Mouse (Mus musculus) CH12.LX (cell line): ENCODE results near the gene Slc16a7. TPM values are rescaled to one million over a fixed set of nuclear protein-coding genes. Genes with fewer than 3 reads are reported as not detected.

Source experiments
- DNase-seq: peaks from one replicate; pipeline ENCODE4 v3.0.0-alpha.2; 2013; ENCODE audit errors: extremely low read depth
- H3K27ac ChIP-seq: 2 replicates; pipeline ENCODE4 v1.5.1; 2012; ENCODE audit warnings: low read depth, mild to moderate bottlenecking, control low read depth, moderate library complexity; ENCODE audit not compliant: insufficient read depth
- H3K27me3 ChIP-seq: replicated peaks from 2 replicates; pipeline ENCODE3; 2012; ENCODE audit warnings: inconsistent platforms
- H3K36me3 ChIP-seq, 2 experiments: replicated peaks in 1 of 2; 2 replicates each; pipeline versions ENCODE3 to v1.6.1; 2012; ENCODE audit warnings: inconsistent platforms in 1 of 2, low read length in 1 of 2, mild to moderate bottlenecking in 1 of 2, mixed read lengths in 1 of 2, moderate library complexity in 1 of 2; ENCODE audit not compliant: control insufficient read depth in 1 of 2, insufficient read depth in 1 of 2
- H3K4me1 ChIP-seq, 2 experiments: 2 replicates each; pipeline ENCODE4 v1.6.1; 2012; ENCODE audit warnings: inconsistent platforms in 1 of 2, moderate library complexity in 1 of 2; ENCODE audit not compliant: insufficient read depth in 2 of 2, control insufficient read depth in 1 of 2
- H3K4me2 ChIP-seq: 2 replicates; pipeline ENCODE4 v1.6.1; 2012; ENCODE audit warnings: low read depth, mild to moderate bottlenecking, control low read depth; ENCODE audit not compliant: poor library complexity, insufficient read depth, severe bottlenecking
- H3K4me3 ChIP-seq, 3 experiments: fragments of 150-350 bp in 1 of 3; sonication (generic) in 1 of 3; replicated peaks in 1 of 3; 2 replicates each; pipeline versions ENCODE3 to v1.5.1; 2011 to 2012; ENCODE audit warnings: low read depth in 2 of 3, low read length in 2 of 3, mild to moderate bottlenecking in 2 of 3, moderate library complexity in 2 of 3, control low read depth in 1 of 3, improper control_type of control experiment in 1 of 3, inconsistent platforms in 1 of 3, mixed read lengths in 1 of 3; ENCODE audit not compliant: poor library complexity in 1 of 3
- H3K79me2 ChIP-seq: replicated peaks from 2 replicates; pipeline ENCODE4 v1.6.1; 2012; ENCODE audit warnings: mild to moderate bottlenecking, moderate library complexity; ENCODE audit not compliant: control insufficient read depth, poor library complexity, insufficient read depth, severe bottlenecking; ENCODE audit errors: extremely low read depth
- H3K9ac ChIP-seq: 2 replicates; pipeline ENCODE4 v1.6.1; 2012; ENCODE audit warnings: low read depth, mild to moderate bottlenecking, control low read depth, moderate library complexity; ENCODE audit not compliant: insufficient read depth
- H3K9me3 ChIP-seq: replicated peaks from 2 replicates; pipeline ENCODE3; 2012; ENCODE audit warnings: low read length, inconsistent platforms, mixed read lengths
- BHLHE40 ChIP-seq: IDR thresholded peaks from 2 replicates; pipeline ENCODE4 v1.6.1; 2011; ENCODE audit warnings: mild to moderate bottlenecking, low read depth, low read length, improper control_type of control experiment
- CHD1 ChIP-seq: IDR thresholded peaks from 2 replicates; pipeline ENCODE4 v1.6.1; 2012; ENCODE audit warnings: low read depth, low read length, improper control_type of control experiment, inconsistent platforms
- CTCF ChIP-seq, 2 experiments: IDR thresholded peaks in 1 of 2; conservative IDR thresholded peaks in 1 of 2; 2 replicates each; pipeline ENCODE4 v1.5.1; 2011 to 2012; ENCODE audit warnings: low read depth in 2 of 2, low read length in 2 of 2, improper control_type of control experiment in 1 of 2, inconsistent platforms in 1 of 2, mild to moderate bottlenecking in 1 of 2, moderate library complexity in 1 of 2
- ELF1 ChIP-seq: IDR thresholded peaks from 2 replicates; pipeline ENCODE4 v1.6.1; 2014; ENCODE audit warnings: low read depth, mild to moderate bottlenecking, inconsistent platforms, low read length, improper control_type of control experiment
- ETS1 ChIP-seq: conservative IDR thresholded peaks from 2 replicates; pipeline ENCODE4 v1.6.1; 2012; ENCODE audit warnings: low read depth, mild to moderate bottlenecking, inconsistent platforms, low read length, improper control_type of control experiment, moderate library complexity
- IRF4 ChIP-seq: IDR thresholded peaks from 2 replicates; pipeline ENCODE4 v1.6.1; 2014; ENCODE audit warnings: low read depth, mild to moderate bottlenecking, inconsistent platforms, low read length, improper control_type of control experiment
- JUN ChIP-seq: IDR thresholded peaks from 2 replicates; pipeline ENCODE4 v1.6.1; 2011; ENCODE audit warnings: low read depth, mild to moderate bottlenecking, low read length, improper control_type of control experiment, moderate library complexity; ENCODE audit not compliant: insufficient read depth
- JUND ChIP-seq: conservative IDR thresholded peaks from 2 replicates; pipeline ENCODE4 v1.6.1; 2011; ENCODE audit warnings: low read depth, low read length, improper control_type of control experiment
- KAT2A ChIP-seq: IDR thresholded peaks from 2 replicates; pipeline ENCODE4 v1.6.1; 2012; ENCODE audit warnings: low read length, improper control_type of control experiment, inconsistent platforms; ENCODE audit not compliant: insufficient replicate concordance
- MAFK ChIP-seq: IDR thresholded peaks from 2 replicates; pipeline ENCODE4 v1.6.1; 2011; ENCODE audit warnings: low read length, improper control_type of control experiment; ENCODE audit not compliant: insufficient replicate concordance
- MAX ChIP-seq: IDR thresholded peaks from 2 replicates; pipeline ENCODE4 v1.6.1; 2011; ENCODE audit warnings: low read length, improper control_type of control experiment
- NELFE ChIP-seq: IDR thresholded peaks from 2 replicates; pipeline ENCODE4 v1.6.1; 2011; ENCODE audit warnings: low read depth, low read length, improper control_type of control experiment
- POLR2AphosphoS2 ChIP-seq: IDR thresholded peaks from 2 replicates; pipeline ENCODE4 v1.6.1; 2011; ENCODE audit warnings: low read depth, low read length, improper control_type of control experiment
- RAD21 ChIP-seq: IDR thresholded peaks from 2 replicates; pipeline ENCODE4 v1.6.1; 2011; ENCODE audit warnings: low read depth, mild to moderate bottlenecking, low read length, improper control_type of control experiment, moderate library complexity
- RCOR1 ChIP-seq: conservative IDR thresholded peaks from 2 replicates; pipeline ENCODE4 v1.6.1; 2012; ENCODE audit warnings: low read depth, mild to moderate bottlenecking, inconsistent platforms, low read length, improper control_type of control experiment
- SIN3A ChIP-seq: IDR thresholded peaks from 2 replicates; pipeline ENCODE4 v1.6.1; 2012; ENCODE audit warnings: low read length, improper control_type of control experiment, inconsistent platforms
- TBP ChIP-seq: conservative IDR thresholded peaks from 2 replicates; pipeline ENCODE4 v1.6.1; 2011; ENCODE audit warnings: low read depth, low read length, improper control_type of control experiment
- UBTF ChIP-seq: IDR thresholded peaks from 2 replicates; pipeline ENCODE4 v1.6.1; 2012; ENCODE audit warnings: low read depth, mild to moderate bottlenecking, inconsistent platforms, low read length, improper control_type of control experiment, moderate library complexity
- USF1 ChIP-seq: IDR thresholded peaks from 2 replicates; pipeline ENCODE4 v1.6.1; 2014; ENCODE audit warnings: low read depth, mild to moderate bottlenecking, inconsistent platforms, low read length, improper control_type of control experiment
- USF2 ChIP-seq: conservative IDR thresholded peaks from 2 replicates; pipeline ENCODE4 v1.6.1; 2011; ENCODE audit warnings: low read depth, low read length, improper control_type of control experiment
- ZKSCAN1 ChIP-seq: IDR thresholded peaks from 2 replicates; pipeline ENCODE4 v1.6.1; 2012; ENCODE audit warnings: low read depth, inconsistent platforms, low read length, improper control_type of control experiment, borderline replicate concordance
- dilution Hi-C: fragments of 300-500 bp; cut with MboI; formaldehyde crosslinking; loops from 2 replicates; pipeline ENCODE4 v1.14.3; 2020; ENCODE audit warnings: low sequenced_read_pairs; ENCODE audit not compliant: extremely low pct_unique_long_range_greater_than_20kb, extremely low pct_ligation_motif_present
- in situ Hi-C: fragments of 300-500 bp; cut with MboI; formaldehyde crosslinking; loops from 3 replicates; pipeline ENCODE4 v1.14.3; 2019; ENCODE audit warnings: low sequenced_read_pairs, low pct_ligation_motif_present, low pct_unique_long_range_greater_than_20kb, mixed read lengths
- polyA plus RNA-seq: library from polyadenylated mRNA; unstranded; fragments of >175 nt; gene quantifications from 2 replicates; pipeline ENCODE4 v1.2.1, GENCODE M21; 2012; ENCODE audit warnings: low read depth; ENCODE audit not compliant: insufficient read length
- total RNA-seq, 2 experiments: library from RNA; depleted of rRNA; stranded (reverse); fragments of 300-350 nt in 1 of 2; fragments of >200 nt in 1 of 2; gene quantifications; 2 replicates each; pipeline ENCODE4 v1.2.3; 2012 to 2014

Slc16a7 gene
- total and polyA plus RNA-seq, 3 experiments, result not detected

DNA sequence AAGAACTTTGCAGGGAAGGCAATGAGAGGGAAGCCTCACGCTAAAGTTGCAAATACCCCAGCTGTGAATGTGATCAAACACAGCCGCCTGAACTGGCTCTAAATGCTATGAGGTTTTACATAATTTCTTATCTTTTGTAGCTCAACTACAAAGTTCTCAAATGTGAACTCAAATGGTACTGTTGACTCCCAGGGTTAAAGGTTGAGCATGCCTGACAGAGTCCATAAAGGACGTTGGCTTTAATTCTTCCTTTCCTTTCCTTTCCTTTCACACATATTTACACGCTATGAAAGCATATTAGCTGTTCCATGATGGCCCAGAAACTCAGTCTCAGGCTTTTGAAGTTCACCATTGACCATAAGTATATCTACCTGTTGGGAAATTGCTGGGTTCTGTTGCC lies 42.9 kb downstream of the Slc16a7 start:
- Histone ChIP-seq H3K4me2 (no peak overlapping the region), H3K27ac (no peak overlapping the region), H3K9ac (no peak overlapping the region), H3K4me1 (no peaks in the 10 kb centered on the region), H3K4me3 (no peak overlapping the region), H3K9me3 (peaks cover 61% of the 10 kb centered on the region), H3K27me3 (no peaks in the 10 kb centered on the region), H3K79me2 (no peaks in the 10 kb centered on the region), H3K36me3 (no peaks in the 10 kb centered on the region)
- dilution Hi-C loops, result no loop called here
- no peak for DNase-seq
- in situ Hi-C loops, result no loop called here
- TF ChIP-seq TBP (no peak), CTCF (conservative IDR thresholded peaks at IDR 0.05 in 1 of 2, IDR thresholded peaks at IDR 0.05 in 1 of 2; ENCODE audit: low read depth in 2 of 2, low read length in 2 of 2) (no peak)

DNA sequence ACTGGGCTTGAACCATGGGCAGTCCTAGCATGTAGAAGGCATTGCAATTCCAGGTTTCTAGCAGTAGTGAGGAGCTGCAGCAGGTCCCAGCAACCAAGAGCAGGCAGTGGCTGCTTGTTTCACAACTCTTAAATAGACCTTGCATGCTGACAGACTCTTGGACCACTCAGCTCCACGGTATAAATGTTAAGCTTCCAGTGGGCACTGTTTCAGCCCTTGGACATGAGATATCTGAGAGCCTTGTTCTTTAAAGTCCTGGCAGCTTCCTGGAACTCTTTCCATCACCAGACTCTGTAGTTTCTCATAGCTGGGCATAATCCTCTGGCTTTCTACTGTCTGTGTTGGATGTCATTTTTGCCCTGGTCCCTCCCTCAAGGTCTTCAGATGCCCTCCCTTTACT lies 43.7 kb downstream of the Slc16a7 start:
- TF ChIP-seq ELF1 (no peak), BHLHE40 (no peak), MAFK (no peak), IRF4 (no peak)
- in situ Hi-C loops, result no loop called here
- H3K9ac ChIP-seq, result no peak overlapping the region
- H3K79me2 ChIP-seq, result no peaks in the 10 kb centered on the region
- H3K4me2 ChIP-seq, result no peak overlapping the region
- no peak overlapping the region for H3K27ac ChIP-seq
- H3K9me3 ChIP-seq, result peaks cover 56% of the 10 kb centered on the region
- DNase-seq, result no peak
- H3K4me1 ChIP-seq, result no peaks in the 10 kb centered on the region
- no peaks in the 10 kb centered on the region for H3K36me3 ChIP-seq
- H3K4me3 ChIP-seq, result no peak overlapping the region
- dilution Hi-C loops, result no loop called here
- no peaks in the 10 kb centered on the region for H3K27me3 ChIP-seq

- DNase-seq, result no peak
- no peak for TF ChIP-seq ETS1
- no peak for TF ChIP-seq KAT2A
- no peak for TF ChIP-seq RAD21
- no peak for TF ChIP-seq SIN3A
- TF ChIP-seq JUND, result no peak
- no peak for TF ChIP-seq POLR2AphosphoS2
- no peak for TF ChIP-seq MAX
- no peak for TF ChIP-seq RCOR1
- TF ChIP-seq USF2, result no peak
- TF ChIP-seq USF1, result no peak
- no peak for TF ChIP-seq NELFE
- no peak for TF ChIP-seq UBTF
- no peak for TF ChIP-seq CHD1
- TF ChIP-seq ZKSCAN1, result no peak
- no peak for TF ChIP-seq JUN
- TF ChIP-seq, all 38 proteins: peak for 0
- Histone ChIP-seq H3K4me3 (no peak overlapping the region), H3K4me2 (no peak overlapping the region), H3K36me3 (no peaks in the 10 kb centered on the region), H3K27ac (no peak overlapping the region), H3K27me3 (no peaks in the 10 kb centered on the region), H3K9ac (no peak overlapping the region), H3K79me2 (no peaks in the 10 kb centered on the region), H3K4me1 (no peaks in the 10 kb centered on the region), H3K9me3 (peaks cover 51% of the 10 kb centered on the region)
- in situ Hi-C loops (no loop called here), dilution Hi-C loops (no loop called here)
Measured at GRCm38 (mm10) chr10:125342204-125342603, 47.1 kb downstream of the Slc16a7 start.
